Mouse (Mus musculus): ENCODE measurements around the gene Fam198a. TPM values are rescaled to one million over a fixed set of nuclear protein-coding genes. Genes with fewer than 3 reads are reported as not detected.

Fam198a gene
- total and polyA plus RNA-seq, 3 experiments = 0.12 to 0.26 TPM; not detected in 1

- no peak for DNase-seq (ENCODE audit: low read depth, low spot score)
- Histone ChIP-seq H3K79me2 (ENCODE audit: control insufficient read depth, insufficient read depth, low read length, poor library complexity) (no peaks in the 10 kb centered on the region), H3K27me3 (ENCODE audit: control insufficient read depth in 1 of 2, insufficient read depth in 2 of 2, low read length in 2 of 2) (no peaks in the 10 kb centered on the region), H3K9me3 (replicated peaks; ENCODE audit: insufficient read depth, low read length) (no peaks in the 10 kb centered on the region), H3K27ac (ENCODE audit: control insufficient read depth, low read depth, low read length) (no peak overlapping the region), H3K36me3 (ENCODE audit: control insufficient read depth in 1 of 2, insufficient read depth in 2 of 2, low read length in 2 of 2) (no peaks in the 10 kb centered on the region), H3K4me1 (ENCODE audit: control insufficient read depth in 1 of 2, insufficient read depth in 2 of 2, low read length in 2 of 2) (no peaks in the 10 kb centered on the region), H3K9ac (ENCODE audit: control insufficient read depth, low read depth, low read length, poor library complexity, severe bottlenecking) (no peak overlapping the region), H3K4me3 (ENCODE audit: control insufficient read depth in 1 of 2, insufficient read depth in 1 of 2, low read depth in 2 of 2, low read length in 2 of 2) (no peak overlapping the region)
- TF ChIP-seq GATA1 (IDR thresholded peaks at IDR 0.05; ENCODE audit: low read depth, low read length) (no peak), EP300 (IDR thresholded peaks at IDR 0.05; ENCODE audit: low read depth in 1 of 2, low read length in 2 of 2) (no peak), USF1 (IDR thresholded peaks at IDR 0.05; ENCODE audit: low read depth, low read length) (no peak), ZKSCAN1 (IDR thresholded peaks at IDR 0.05; ENCODE audit: low read depth, low read length) (no peak), ELF1 (IDR thresholded peaks at IDR 0.05; ENCODE audit: low read depth, low read length) (no peak), UBTF (IDR thresholded peaks at IDR 0.05; ENCODE audit: borderline replicate concordance, insufficient read depth, low read depth, low read length) (no peak), SIN3A (IDR thresholded peaks at IDR 0.05; ENCODE audit: low read length) (no peak), TBP (IDR thresholded peaks at IDR 0.05; ENCODE audit: low read depth, low read length) (no peak), E2F4 (IDR thresholded peaks at IDR 0.05; ENCODE audit: borderline replicate concordance, low read depth, low read length) (no peak), BHLHE40 (IDR thresholded peaks at IDR 0.05; ENCODE audit: borderline replicate concordance, low read depth, low read length) (no peak), CTCF (IDR thresholded peaks at IDR 0.05 in 2 of 3, conservative IDR thresholded peaks at IDR 0.05 in 1 of 3; ENCODE audit: control insufficient read depth in 1 of 3, insufficient read depth in 1 of 3, low read depth in 2 of 3, low read length in 3 of 3, poor library complexity in 1 of 3, severe bottlenecking in 1 of 3) (no peak), SMC3 (IDR thresholded peaks at IDR 0.05; ENCODE audit: low read depth, low read length) (no peak), POLR2A (IDR thresholded peaks at IDR 0.05; ENCODE audit: control insufficient read depth in 1 of 2, insufficient read depth in 1 of 2, low read depth in 1 of 2, low read length in 2 of 2, poor library complexity in 1 of 2) (no peak), MYB (IDR thresholded peaks at IDR 0.05; ENCODE audit: low read depth, low read length) (no peak), ZNF384 (IDR thresholded peaks at IDR 0.05; ENCODE audit: low read depth, low read length) (no peak), HCFC1 (IDR thresholded peaks at IDR 0.05; ENCODE audit: low read depth, low read length) (no peak), MEF2A (IDR thresholded peaks at IDR 0.05; ENCODE audit: extremely low read depth, insufficient replicate concordance, low read depth, low read length, poor library complexity, severe bottlenecking) (no peak), MAZ (IDR thresholded peaks at IDR 0.05; ENCODE audit: low read depth, low read length) (no peak), USF2 (IDR thresholded peaks at IDR 0.05; ENCODE audit: borderline replicate concordance in 1 of 2, insufficient read depth in 1 of 2, low read depth in 1 of 2, low read length in 2 of 2) (no peak), GABPA (IDR thresholded peaks at IDR 0.05; ENCODE audit: low read depth, low read length) (no peak)
These were observed 73.1 kb downstream of the Fam198a start for GRCm38 (mm10) chr9:122023873-122024272.

- no peak for DNase-seq (ENCODE audit: low read depth, low spot score)
- no peaks in the 10 kb centered on the region for H3K9me3 ChIP-seq (replicated peaks; ENCODE audit: insufficient read depth, low read length)
- H3K9ac ChIP-seq (ENCODE audit: control insufficient read depth, low read depth, low read length, poor library complexity, severe bottlenecking) = no peak overlapping the region
- no peaks in the 10 kb centered on the region for H3K79me2 ChIP-seq (ENCODE audit: control insufficient read depth, insufficient read depth, low read length, poor library complexity)
- H3K27ac ChIP-seq (ENCODE audit: control insufficient read depth, low read depth, low read length) = no peak overlapping the region
- H3K4me1 ChIP-seq (ENCODE audit: control insufficient read depth in 1 of 2, insufficient read depth in 2 of 2, low read length in 2 of 2) = no peaks in the 10 kb centered on the region
- H3K27me3 ChIP-seq (ENCODE audit: control insufficient read depth in 1 of 2, insufficient read depth in 2 of 2, low read length in 2 of 2) = no peaks in the 10 kb centered on the region
- H3K4me3 ChIP-seq (ENCODE audit: control insufficient read depth in 1 of 2, insufficient read depth in 1 of 2, low read depth in 2 of 2, low read length in 2 of 2) = no peak overlapping the region
- no peak for TF ChIP-seq NELFE (IDR thresholded peaks at IDR 0.05; ENCODE audit: low read depth, low read length)
- TF ChIP-seq POLR2AphosphoS2 (IDR thresholded peaks at IDR 0.05; ENCODE audit: low read length) = no peak
- TF ChIP-seq MAZ (IDR thresholded peaks at IDR 0.05; ENCODE audit: low read depth, low read length) = no peak
- TF ChIP-seq KAT2A (conservative IDR thresholded peaks at IDR 0.05; ENCODE audit: low read depth, low read length) = no peak
- TF ChIP-seq RCOR1 (IDR thresholded peaks at IDR 0.05; ENCODE audit: low read depth, low read length) = no peak
- no peak for TF ChIP-seq MAX (IDR thresholded peaks at IDR 0.05; ENCODE audit: low read length)
- no peak for TF ChIP-seq USF2 (IDR thresholded peaks at IDR 0.05; ENCODE audit: borderline replicate concordance in 1 of 2, insufficient read depth in 1 of 2, low read depth in 1 of 2, low read length in 2 of 2)
- no peak for TF ChIP-seq BHLHE40 (IDR thresholded peaks at IDR 0.05; ENCODE audit: borderline replicate concordance, low read depth, low read length)
- TF ChIP-seq CHD1 (IDR thresholded peaks at IDR 0.05; ENCODE audit: low read depth, low read length) = no peak
- no peak for TF ChIP-seq TAL1 (IDR thresholded peaks at IDR 0.05; ENCODE audit: low read length)
- no peak for TF ChIP-seq ELF1 (IDR thresholded peaks at IDR 0.05; ENCODE audit: low read depth, low read length)
- TF ChIP-seq ETS1 (IDR thresholded peaks at IDR 0.05; ENCODE audit: low read depth, low read length) = no peak
- TF ChIP-seq GATA1 (IDR thresholded peaks at IDR 0.05; ENCODE audit: low read depth, low read length) = no peak
- no peak for TF ChIP-seq ZKSCAN1 (IDR thresholded peaks at IDR 0.05; ENCODE audit: low read depth, low read length)
- H3K36me3 ChIP-seq (ENCODE audit: control insufficient read depth in 1 of 2, insufficient read depth in 2 of 2, low read length in 2 of 2) = no peaks in the 10 kb centered on the region
These were observed 73.6 kb downstream of the Fam198a start for GRCm38 (mm10) chr9:122024419-122024818.

All from MEL (cell line).